Mouse (Mus musculus) MEL-GATA-1-ER (cell line): ENCODE data around the gene Anks3.

Source experiments
- DNase-seq: peaks from one replicate; pipeline ENCODE4 v3.0.0-alpha.2; 2012; ENCODE audit warnings: low read depth; ENCODE audit errors: extremely low read depth

The Anks3 gene

DNA sequence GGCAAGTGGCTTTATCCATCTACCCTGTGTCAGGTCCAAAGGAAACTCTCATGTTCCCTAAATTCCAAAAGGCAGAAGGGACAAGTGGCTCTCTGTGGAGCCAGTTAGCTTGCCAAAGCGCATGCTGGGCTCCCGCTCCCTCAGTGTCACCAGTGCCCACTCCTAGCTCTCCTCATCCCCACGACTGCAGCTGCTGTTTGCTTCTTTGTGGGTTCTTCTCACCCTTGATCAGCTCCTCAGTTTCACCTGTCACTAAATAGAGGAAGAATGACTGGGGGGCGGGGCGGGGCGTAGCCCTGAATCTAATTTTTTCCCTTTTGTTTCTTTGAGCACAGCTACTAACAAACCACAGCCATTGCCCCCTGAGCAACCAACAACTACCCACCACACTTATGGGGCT is 65.1 kb downstream of the Anks3 start:
- DNase-seq = no peak

DNA sequence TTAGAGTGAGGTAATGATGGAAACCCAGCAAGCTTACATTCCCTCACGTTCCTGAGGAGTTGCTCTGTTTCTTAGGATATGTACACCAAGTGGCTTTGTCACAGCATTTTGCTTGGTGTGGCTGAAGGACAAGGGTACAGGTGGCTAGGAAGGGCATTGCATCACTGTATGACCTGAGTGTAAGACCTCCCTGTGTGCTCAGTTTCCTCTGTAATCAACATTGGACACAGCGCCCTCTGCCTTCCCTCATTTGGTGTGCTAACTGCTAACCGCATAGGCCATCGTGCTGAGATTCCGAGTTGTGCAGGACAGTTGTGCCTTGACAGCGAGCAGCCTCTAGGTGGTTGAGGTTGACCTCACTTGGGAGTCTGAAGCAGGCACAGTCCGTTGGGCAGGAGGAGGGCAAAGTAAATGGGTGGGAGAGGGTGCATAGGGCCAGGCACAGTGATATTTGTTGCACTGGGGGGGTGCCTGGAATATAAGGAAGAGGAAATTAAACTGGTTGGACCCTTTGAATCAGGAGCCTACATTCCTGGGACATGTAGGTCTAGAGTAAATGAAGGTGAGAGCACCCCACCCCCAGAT is 66.8 kb downstream of the Anks3 start:
- DNase-seq = no peak

DNA sequence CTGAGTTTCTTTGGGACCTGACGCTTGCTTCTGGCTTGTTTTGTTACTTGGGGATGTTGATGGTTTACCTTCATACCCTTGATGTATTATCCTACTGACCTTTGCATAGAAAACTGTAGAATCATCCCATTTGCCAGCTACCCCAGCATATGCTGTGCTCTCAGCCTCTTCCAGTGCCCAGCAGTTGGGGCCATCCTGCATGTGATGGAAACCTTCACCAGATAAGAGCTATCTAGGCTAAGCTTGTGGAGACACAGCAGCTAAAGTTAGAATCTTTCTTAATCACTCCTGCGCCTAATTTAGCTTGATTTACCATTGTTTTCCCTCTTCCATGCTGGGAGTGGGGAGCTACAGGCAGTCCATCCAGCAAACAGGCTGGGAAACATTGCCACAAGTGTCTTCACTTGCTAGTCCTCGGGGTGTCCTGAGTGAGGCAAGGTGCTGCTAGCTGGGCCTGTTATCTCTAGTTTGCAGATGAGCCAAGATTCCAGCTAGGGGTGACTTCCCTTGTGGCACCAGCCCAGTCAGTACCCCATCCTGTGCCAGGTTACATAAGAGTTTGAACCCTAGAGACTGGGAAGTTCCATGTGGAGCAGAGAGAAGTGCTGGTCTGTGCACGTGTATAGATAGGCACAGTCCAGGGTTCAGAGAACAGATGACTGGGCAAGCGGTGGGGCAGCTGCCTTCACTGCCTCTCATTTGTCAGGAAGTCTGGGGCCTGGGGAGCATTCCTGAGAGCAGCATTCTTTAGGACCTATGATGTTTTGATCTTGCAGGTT is 67.6 kb downstream of the Anks3 start:
- peak; percentile 50 for DNase-seq

DNA sequence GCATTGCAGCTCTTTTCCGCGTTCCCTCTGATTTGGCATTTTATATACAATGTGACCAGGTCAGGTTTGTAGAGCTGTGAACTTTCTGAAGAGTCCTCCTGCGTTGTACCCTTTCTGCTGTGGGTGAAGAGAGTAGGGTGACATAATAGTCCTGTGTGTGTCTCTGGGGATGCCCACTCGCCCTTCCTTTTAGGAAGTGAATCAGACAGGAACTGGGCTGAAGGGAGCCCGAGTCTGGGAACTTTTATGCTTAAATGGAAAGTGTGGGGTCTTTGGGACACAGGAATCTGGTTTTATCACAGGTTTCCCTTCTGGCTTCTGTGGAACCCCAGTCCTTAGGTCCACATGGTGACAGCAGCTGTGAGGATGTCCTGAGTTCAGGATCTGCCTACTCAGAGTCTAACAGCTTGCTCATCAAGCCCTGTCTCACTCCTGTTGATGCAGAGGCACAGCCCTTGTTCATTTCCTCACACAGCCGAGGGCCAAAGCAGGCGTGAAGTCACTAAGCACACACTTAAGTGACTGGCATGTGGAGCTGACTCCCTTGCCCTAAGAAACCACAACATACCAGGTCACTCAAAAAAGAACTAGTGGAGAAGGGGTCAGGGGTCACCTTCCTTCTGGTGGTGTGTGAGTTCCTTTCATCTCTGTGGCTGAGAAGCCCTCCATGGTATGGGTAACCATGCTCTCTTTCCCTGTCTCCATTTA is 69.7 kb downstream of the Anks3 start:
- DNase-seq = no peak

DNA sequence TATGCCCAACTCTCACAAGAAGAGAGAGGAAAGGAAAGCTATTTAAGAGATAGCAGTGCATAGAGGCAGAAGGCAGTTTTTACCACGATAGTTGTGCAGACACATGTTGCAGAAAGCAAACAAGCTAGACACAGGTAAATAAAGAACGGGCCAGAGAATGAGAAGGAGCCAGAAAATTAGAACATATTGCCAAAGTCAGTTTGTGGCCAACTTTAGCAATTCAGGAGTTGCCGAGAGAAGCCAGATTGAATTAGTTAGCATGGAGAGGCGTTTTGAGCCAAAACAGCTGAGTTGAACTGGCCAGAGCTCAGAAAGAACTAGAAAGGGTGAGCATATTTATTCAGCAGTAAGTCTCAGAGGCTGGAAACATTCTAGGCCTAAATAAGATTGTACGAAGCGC is 71.8 kb downstream of the Anks3 start:
- DNase-seq = no peak
